Mouse (Mus musculus) spleen, adult 2 months (tissue): ENCODE measurements at regions not wholly inside any gene's neighbourhood (a gene's known extent, or its start where the extent isn't known, plus 50 kb on each side); places are given as distances from the start of the nearest gene placed in this dataset.

Experiments
- DNase-seq, 2 experiments: peaks; one replicate each; pipeline versions ENCODE4 v3.0.0 to v3.0.0-alpha.2; 2012 to 2021; ENCODE audit warnings: low spot score in 2 of 2, low read depth in 1 of 2
- H3K27ac ChIP-seq: fragments of 200-500 bp; 2 replicates; pipeline ENCODE4 v1.5.1; 2012; ENCODE audit warnings: low read length, inconsistent platforms; ENCODE audit not compliant: insufficient read depth
- H3K27me3 ChIP-seq: fragments of 200-500 bp; 2 replicates; pipeline ENCODE4 v1.6.1; 2012; ENCODE audit warnings: mild to moderate bottlenecking, moderate library complexity, low read length, inconsistent platforms; ENCODE audit not compliant: control insufficient read depth, insufficient read depth
- H3K36me3 ChIP-seq: fragments of 200-500 bp; 2 replicates; pipeline ENCODE4 v1.6.1; 2012; ENCODE audit warnings: mild to moderate bottlenecking, low read length, inconsistent platforms; ENCODE audit not compliant: control insufficient read depth, insufficient read depth
- H3K4me1 ChIP-seq: fragments of 200-500 bp; 2 replicates; pipeline ENCODE4 v1.6.1; 2011; ENCODE audit warnings: inconsistent platforms; ENCODE audit not compliant: control insufficient read depth, insufficient read depth, insufficient read length
- H3K4me3 ChIP-seq: fragments of 200-500 bp; 2 replicates; pipeline ENCODE4 v1.5.1; 2011; ENCODE audit warnings: mild to moderate bottlenecking, inconsistent platforms; ENCODE audit not compliant: insufficient read depth, insufficient read length; ENCODE audit errors: extremely low read depth
- CTCF ChIP-seq: fragments of 200-500 bp; IDR thresholded peaks from 2 replicates; pipeline ENCODE4 v1.5.1; 2011; ENCODE audit warnings: mild to moderate bottlenecking, inconsistent platforms; ENCODE audit not compliant: insufficient read depth, insufficient read length, insufficient replicate concordance; ENCODE audit errors: extremely low read depth
- POLR2A ChIP-seq: fragments of 200-500 bp; IDR thresholded peaks from 2 replicates; pipeline ENCODE4 v1.6.1; 2011; ENCODE audit warnings: low read depth, low read length, inconsistent platforms
- WGBS: fragments of 180-500 bp; shearing (Covaris S2); methylation state at CpG from one replicate; pipeline ENCODE4 v1.1.7; 2018; 5-methylcytosine and 5-hydroxymethylcytosine counted together

- no peak for DNase-seq
- Histone ChIP-seq H3K36me3 (no peaks in the 10 kb centered on the region), H3K27ac (peak overlapping the region; percentile 30; the same call in 1 of the 2 replicates), H3K4me1 (no peaks in the 10 kb centered on the region), H3K4me3 (no peak overlapping the region), H3K27me3 (no peaks in the 10 kb centered on the region)
- 41% methylated on average over 12 of the region's 12 CpGs for WGBS
- TF ChIP-seq CTCF (no peak), POLR2A (no peak)
Measured at GRCm38 (mm10) chr16:21358313-21358920, 64.5 kb upstream of the Vps8 start.

GRCm38 (mm10) chr16:21359459-21359858 is 63.5 kb upstream of the Vps8 start:
- no peaks in the 10 kb centered on the region for H3K4me1 ChIP-seq
- no peak for TF ChIP-seq CTCF
- TF ChIP-seq POLR2A, result no peak
- no peak overlapping the region for H3K4me3 ChIP-seq
- DNase-seq, result no peak
- no peaks in the 10 kb centered on the region for H3K27me3 ChIP-seq
- 6% methylated on average over 4 of the region's 4 CpGs for WGBS
- no peaks in the 10 kb centered on the region for H3K36me3 ChIP-seq
- H3K27ac ChIP-seq, result no peak overlapping the region

DNA sequence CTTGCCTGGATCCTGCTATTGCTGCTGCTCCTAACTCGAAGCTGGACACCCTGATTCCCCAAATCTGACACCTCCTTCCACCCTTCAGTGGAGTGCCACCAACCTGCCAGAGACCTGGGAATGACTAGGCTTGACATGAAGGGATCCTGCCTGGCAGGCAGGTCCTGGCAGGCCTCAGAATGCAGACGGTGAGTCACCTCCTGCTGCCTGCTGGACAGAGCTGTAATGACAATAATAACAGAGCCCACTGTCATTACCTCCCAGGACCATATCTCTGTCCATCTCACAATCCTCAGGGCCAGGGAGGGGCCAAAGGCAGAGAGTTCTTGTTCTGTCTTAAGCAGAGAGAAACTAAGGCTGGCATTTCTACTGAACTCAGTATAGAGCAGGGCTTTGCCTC is 61.5 kb upstream of the Vps8 start:
- 73% methylated on average over 2 of the region's 2 CpGs for WGBS
- no peaks in the 10 kb centered on the region for H3K4me1 ChIP-seq
- no peaks in the 10 kb centered on the region for H3K36me3 ChIP-seq

DNA sequence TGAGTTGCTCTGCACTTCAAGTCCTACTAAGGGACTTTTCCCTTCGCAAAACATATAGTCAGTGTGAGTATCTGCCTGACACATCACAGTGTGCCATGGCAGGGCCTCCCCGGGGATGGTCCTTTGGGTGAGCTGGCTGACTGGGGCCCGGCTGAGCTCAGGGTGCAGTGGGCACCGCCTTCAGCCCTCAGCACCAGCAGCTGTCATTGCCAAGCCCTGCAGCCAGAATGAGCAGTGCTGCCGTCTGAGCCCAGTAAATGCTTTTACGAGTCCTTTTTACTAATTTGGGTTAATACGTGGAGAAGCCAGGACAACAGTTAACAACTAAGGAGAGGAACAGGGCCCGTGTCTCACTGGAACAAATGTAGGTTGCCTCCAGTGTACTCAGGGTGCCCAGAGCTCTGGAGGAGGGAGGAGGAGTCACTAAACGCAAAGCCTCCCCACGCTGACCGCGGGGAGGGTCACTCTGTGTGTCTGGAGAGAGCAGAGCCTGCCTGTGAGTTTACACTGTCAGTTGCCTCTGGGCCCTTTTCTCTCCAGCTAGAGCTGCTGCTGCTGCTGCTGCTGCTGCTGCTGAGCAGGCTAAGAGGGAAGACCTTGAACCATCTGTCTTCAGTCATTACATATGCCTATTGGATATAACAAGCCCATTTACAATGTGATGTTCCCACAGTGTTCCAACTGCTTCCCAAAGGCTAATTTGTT is 60.1 kb upstream of the Vps8 start:
- WGBS, result 87% methylated on average over 12 of the region's 12 CpGs
- no peaks in the 10 kb centered on the region for H3K36me3 ChIP-seq

More for the DNA sequence above, 61.5 kb upstream of the Vps8 start:
- Histone ChIP-seq H3K4me3 (no peak overlapping the region), H3K27ac (no peak overlapping the region), H3K27me3 (no peaks in the 10 kb centered on the region)
- TF ChIP-seq POLR2A (no peak), CTCF (no peak)
- DNase-seq, result no peak

GRCm38 (mm10) chr16:21364885-21365284 is 58.0 kb upstream of the Vps8 start:
- no peak overlapping the region for H3K27ac ChIP-seq
- 75% methylated on average over 8 of the region's 8 CpGs for WGBS
- no peaks in the 10 kb centered on the region for H3K4me1 ChIP-seq

More for the DNA sequence above, 60.1 kb upstream of the Vps8 start:
- no peak for DNase-seq
- H3K4me1 ChIP-seq, result no peaks in the 10 kb centered on the region
- TF ChIP-seq CTCF (no peak), POLR2A (no peak)
- H3K27ac ChIP-seq, result no peak overlapping the region
- H3K4me3 ChIP-seq, result no peak overlapping the region
- no peaks in the 10 kb centered on the region for H3K27me3 ChIP-seq

DNA sequence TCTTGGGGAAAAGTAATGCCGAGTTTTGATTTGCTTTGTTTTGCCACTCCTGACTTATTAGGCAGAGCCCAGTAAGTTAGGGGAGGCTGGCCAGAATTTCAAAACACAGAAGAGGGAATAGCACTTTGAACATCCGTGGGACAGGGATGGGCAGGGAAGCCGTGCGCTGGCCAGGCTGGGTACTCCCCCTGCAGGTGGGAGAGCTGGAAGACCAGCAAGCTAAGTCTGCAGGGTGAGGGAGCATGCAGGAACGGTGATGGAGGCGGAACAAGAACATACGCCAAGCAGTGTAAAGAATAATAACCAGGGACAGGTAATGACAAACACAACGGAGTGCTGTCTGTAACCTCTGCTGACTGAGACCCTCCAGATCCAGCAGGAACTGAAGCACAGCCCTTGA is 55.5 kb upstream of the Vps8 start:
- no peak for DNase-seq
- TF ChIP-seq CTCF (no peak), POLR2A (no peak)
- 59% methylated on average over 8 of the region's 8 CpGs for WGBS
- no peak overlapping the region for H3K4me3 ChIP-seq
- H3K36me3 ChIP-seq, result no peaks in the 10 kb centered on the region
- H3K27me3 ChIP-seq, result no peaks in the 10 kb centered on the region
- H3K27ac ChIP-seq, result no peak overlapping the region
- no peaks in the 10 kb centered on the region for H3K4me1 ChIP-seq

More at GRCm38 (mm10) chr16:21364885-21365284, 58.0 kb upstream of the Vps8 start:
- Histone ChIP-seq H3K36me3 (no peaks in the 10 kb centered on the region), H3K4me3 (no peak overlapping the region), H3K27me3 (no peaks in the 10 kb centered on the region)
- TF ChIP-seq POLR2A, result no peak
- TF ChIP-seq CTCF, result no peak
- DNase-seq, result no peak

DNA sequence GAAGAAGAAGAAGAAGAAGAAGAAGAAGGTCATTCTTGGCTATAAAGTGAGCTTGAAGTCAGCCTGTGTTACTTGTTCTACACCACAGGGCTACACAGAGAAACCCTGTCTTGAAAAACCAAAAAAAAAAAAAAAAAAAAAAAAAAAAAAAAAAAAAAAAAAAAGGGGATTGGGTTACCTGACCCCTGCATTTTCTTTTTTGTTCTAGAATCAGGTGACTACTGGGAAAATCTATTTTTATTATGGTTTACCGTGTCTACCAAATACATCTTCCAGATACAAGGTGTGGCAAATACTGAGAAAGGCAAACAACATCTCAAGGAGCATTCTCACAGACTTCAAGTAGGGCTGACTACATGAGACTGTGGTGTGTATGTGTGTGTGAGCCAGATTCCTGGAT is 54.1 kb upstream of the Vps8 start:
- no peaks in the 10 kb centered on the region for H3K27me3 ChIP-seq
- TF ChIP-seq POLR2A (no peak), CTCF (no peak)
- no peak overlapping the region for H3K27ac ChIP-seq
- WGBS, result 88% methylated on average over 1 of the region's 1 CpGs
- no peak for DNase-seq
- H3K4me3 ChIP-seq, result no peak overlapping the region
- H3K4me1 ChIP-seq, result no peaks in the 10 kb centered on the region
- H3K36me3 ChIP-seq, result no peaks in the 10 kb centered on the region
